Mouse (Mus musculus) olfactory bulb, adult 2 months (tissue): ENCODE data around the gene Ptprg.

ENCODE experiments used
- CTCF ChIP-seq: fragments of 200-500 bp; IDR thresholded peaks from 2 replicates; pipeline ENCODE4 v1.5.1; 2012; ENCODE audit warnings: low read depth, mild to moderate bottlenecking, low read length, moderate library complexity; ENCODE audit not compliant: insufficient read depth
- POLR2A ChIP-seq: fragments of 200-500 bp; IDR thresholded peaks from 2 replicates; pipeline ENCODE4 v1.6.1; 2012; ENCODE audit warnings: mild to moderate bottlenecking, low read depth, low read length, moderate library complexity; ENCODE audit not compliant: insufficient read depth

- TF ChIP-seq CTCF (no peak), POLR2A (no peak)
Observed at GRCm38 (mm10) chr14:11620314-11620713, 67.0 kb downstream of the Ptprg start.
